ENCODE assay signal across 14 mouse cellular contexts in genomic region chr3:34751551-34751950, GRCm38 (mm10).
DNase-seq lines count a peak whose midpoint lies in the region; ATAC-seq lines count a peak whose summit lies in the region.
"Had no signal": no experiment of that assay in that cellular context is flagged by ENCODE, and none has a peak within 500 bp of the region (broad histone marks: within the 10 kb centered on the region; RNA-seq: fewer than 3 reads in every experiment).

No protein-coding gene starts in this region.

- H3K4me1 ChIP-seq in forebrain, embryonic 15.5 days = no peaks in the 10 kb centered on the region
- H3K4me1 ChIP-seq in forebrain, embryonic 10.5 days = peaks cover 8% of the 10 kb centered on the region
- H3K4me1 ChIP-seq in midbrain, embryonic 13.5 days (replicated peaks) = peaks cover 4% of the 10 kb centered on the region; the same call in 1 of the 2 replicates
- no peaks in the 10 kb centered on the region for H3K4me1 ChIP-seq in midbrain, embryonic 16.5 days (ENCODE audit: control insufficient read depth, insufficient read depth, low read length)

- H3K4me3 ChIP-seq in forebrain, embryonic 15.5 days = no peak overlapping the region
- H3K4me3 ChIP-seq in forebrain, embryonic 10.5 days = no peak overlapping the region
- no peak overlapping the region for H3K4me3 ChIP-seq in midbrain, embryonic 13.5 days (replicated peaks)
- no peak overlapping the region for H3K4me3 ChIP-seq in midbrain, embryonic 16.5 days (ENCODE audit: low read depth, low read length)

- WGBS in forebrain, embryonic 15.5 days = 57% methylated on average over 5 of the region's 5 CpGs
- 79% methylated on average over 5 of the region's 5 CpGs for WGBS in forebrain, embryonic 10.5 days
- WGBS in midbrain, embryonic 13.5 days = 69% methylated on average over 5 of the region's 5 CpGs
- WGBS in midbrain, embryonic 16.5 days = 57% methylated on average over 5 of the region's 5 CpGs

- ATAC-seq in forebrain, embryonic 15.5 days (replicated peaks) = peak; percentile 82
- 0 out of 2 replicates have a peak, but pooled peaks have one; percentile 62 for ATAC-seq in midbrain, embryonic 13.5 days
- no peak for ATAC-seq in midbrain, embryonic 16.5 days
- no peak for ATAC-seq in erythroblast, adult 5-6 weeks (replicated peaks; ENCODE audit: low FRiP score, poor library complexity, severe bottlenecking)
- ATAC-seq: activated CD4-positive, CD25-positive, alpha-beta regulatory T cell, adult 4 months had no signal

- H3K27ac ChIP-seq in forebrain, embryonic 15.5 days (replicated peaks) = no peak overlapping the region
- no peak overlapping the region for H3K27ac ChIP-seq in forebrain, embryonic 10.5 days
- H3K27ac ChIP-seq in midbrain, embryonic 13.5 days = no peak overlapping the region
- H3K27ac ChIP-seq in midbrain, embryonic 16.5 days (ENCODE audit: low read length) = no peak overlapping the region
- H3K27ac ChIP-seq: liver, embryonic 14.5 days had no signal

- H3K9me3 ChIP-seq in forebrain, embryonic 15.5 days = no peaks in the 10 kb centered on the region
- no peaks in the 10 kb centered on the region; the same call in 1 of the 2 replicates for H3K9me3 ChIP-seq in forebrain, embryonic 10.5 days
- H3K9me3 ChIP-seq in midbrain, embryonic 13.5 days = no peaks in the 10 kb centered on the region
- H3K9me3 ChIP-seq in midbrain, embryonic 16.5 days (replicated peaks; ENCODE audit: control insufficient read depth, low read length, poor library complexity, severe bottlenecking) = no peaks in the 10 kb centered on the region

- no peak overlapping the region for H3K9ac ChIP-seq in forebrain, embryonic 15.5 days (replicated peaks)
- no peak overlapping the region for H3K9ac ChIP-seq in midbrain, embryonic 13.5 days (replicated peaks)
- no peak overlapping the region for H3K9ac ChIP-seq in midbrain, embryonic 16.5 days (ENCODE audit: low read depth, low read length)
- H3K9ac ChIP-seq: liver, embryonic 14.5 days had no signal

- H3K27me3 ChIP-seq in forebrain, embryonic 15.5 days = no peaks in the 10 kb centered on the region
- no peaks in the 10 kb centered on the region for H3K27me3 ChIP-seq in forebrain, embryonic 10.5 days (ENCODE audit: poor library complexity, severe bottlenecking)
- H3K27me3 ChIP-seq in midbrain, embryonic 13.5 days = no peaks in the 10 kb centered on the region
- H3K27me3 ChIP-seq in midbrain, embryonic 16.5 days (ENCODE audit: control insufficient read depth, insufficient read depth, low read depth, low read length) = no peaks in the 10 kb centered on the region

- no peak overlapping the region for H3K4me2 ChIP-seq in forebrain, embryonic 15.5 days (replicated peaks)
- H3K4me2 ChIP-seq in midbrain, embryonic 13.5 days (replicated peaks) = no peak overlapping the region
- H3K4me2 ChIP-seq in midbrain, embryonic 16.5 days (ENCODE audit: low read length) = no peak overlapping the region

- H3K36me3 ChIP-seq in forebrain, embryonic 15.5 days = no peaks in the 10 kb centered on the region
- H3K36me3 ChIP-seq in forebrain, embryonic 10.5 days (replicated peaks) = no peaks in the 10 kb centered on the region
- H3K36me3 ChIP-seq in midbrain, embryonic 13.5 days = no peaks in the 10 kb centered on the region
- H3K36me3 ChIP-seq in midbrain, embryonic 16.5 days (ENCODE audit: control insufficient read depth, insufficient read depth, low read length) = no peaks in the 10 kb centered on the region

- DNase-seq in forebrain, embryonic 10.5 days (ENCODE audit: extremely low spot score, low spot score) = no peak
- DNase-seq in ZHBTc4 (ENCODE audit: low read depth, low spot score) = peak; percentile 37
- DNase-seq in lung, postnatal 25 days (ENCODE audit: low spot score) = peak; percentile 29
- no peak for DNase-seq in kidney, postnatal 4 days
- DNase-seq: cerebellum, adult 11-12 months; gastrocnemius, postnatal 10 days; heart, postnatal 14 days; retina, postnatal 1 day had no signal

Comparison
In these comparisons a context has a peak if more than half of its experiments do, and no peak if none do; other contexts are left out.
1. ATAC-seq: peak in forebrain, embryonic 15.5 days (single experiment) and midbrain, embryonic 13.5 days (single experiment); none in midbrain, embryonic 16.5 days (single experiment) and erythroblast, adult 5-6 weeks (single experiment).
2. DNase-seq: peak in ZHBTc4 (single experiment) and lung, postnatal 25 days (single experiment); none in forebrain, embryonic 10.5 days (single experiment) and kidney, postnatal 4 days (0 of 2).